Mouse (Mus musculus): ENCODE measurements around the gene Cd300lg.

- TF ChIP-seq HCFC1 (IDR thresholded peaks at IDR 0.05; ENCODE audit: borderline replicate concordance, insufficient read depth, low read length) (no peak), ZNF384 (IDR thresholded peaks at IDR 0.05; ENCODE audit: low read depth, low read length) (no peak)
Measured at GRCm38 (mm10) chr11:102023406-102023805, 17.9 kb upstream of the Cd300lg start.
